Mouse (Mus musculus) embryonic fibroblast, embryonic 13.5 days (primary cell): Measurements from ENCODE around the gene Tmem185b.

Experiments
- CTCF ChIP-seq: IDR thresholded peaks from 2 replicates; pipeline ENCODE4 v1.5.1; 2011; ENCODE audit warnings: mild to moderate bottlenecking, control low read depth, low read length, moderate library complexity, borderline replicate concordance; ENCODE audit not compliant: insufficient read depth
- POLR2A ChIP-seq: IDR thresholded peaks from 2 replicates; pipeline ENCODE4 v1.6.1; 2011; ENCODE audit warnings: low read depth, mild to moderate bottlenecking, control low read depth, low read length, moderate library complexity

GRCm38 (mm10) chr1:119532165-119532564, 6.2 kb downstream of the Tmem185b start:
- TF ChIP-seq CTCF, result no peak
- no peak for TF ChIP-seq POLR2A
